Mouse (Mus musculus): ENCODE measurements around the gene Xxylt1. TPM values are rescaled to one million over a fixed set of nuclear protein-coding genes. Genes with fewer than 3 reads are reported as not detected.

Xxylt1 gene
- polyA plus RNA-seq, 1 experiment = 2.2 TPM

DNA sequence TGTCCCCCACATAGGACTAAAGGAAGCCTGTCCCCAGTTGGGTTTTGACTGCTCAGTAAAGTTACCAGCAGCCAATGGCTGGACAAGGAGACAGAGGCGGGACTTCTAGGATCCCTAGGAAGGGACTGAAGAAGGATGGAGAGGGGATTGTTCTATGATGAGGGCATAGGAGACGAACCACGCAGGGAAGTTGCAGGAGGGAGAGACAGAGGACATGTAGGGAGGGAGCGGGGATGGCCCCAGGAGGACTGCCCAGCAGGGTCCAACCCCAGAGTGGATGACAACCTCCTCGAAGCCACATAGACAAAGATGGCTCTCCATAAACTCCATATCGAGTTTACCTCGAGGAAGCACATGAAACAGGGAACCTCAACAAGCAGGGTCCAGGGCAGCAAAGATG is 157.3 kb downstream of the Xxylt1 start:
- peaks cover 20% of the 10 kb centered on the region for H3K9me3 ChIP-seq
- peaks cover 14% of the 10 kb centered on the region for H3K27me3 ChIP-seq (replicated peaks)
- H3K4me1 ChIP-seq = peaks cover 43% of the 10 kb centered on the region
- H3K4me3 ChIP-seq (replicated peaks) = no peak overlapping the region
- TF ChIP-seq FLI1 (IDR thresholded peaks at IDR 0.05; ENCODE audit: low read length) = no peak
- no peak for TF ChIP-seq GATA1 (IDR thresholded peaks at IDR 0.05; ENCODE audit: borderline replicate concordance, low read length)
- H3K36me3 ChIP-seq (replicated peaks; ENCODE audit: low read length) = no peaks in the 10 kb centered on the region

- H3K4me1 ChIP-seq = peaks cover 34% of the 10 kb centered on the region
- peaks cover 27% of the 10 kb centered on the region for H3K9me3 ChIP-seq
- TF ChIP-seq GATA1 (IDR thresholded peaks at IDR 0.05; ENCODE audit: borderline replicate concordance, low read length) = no peak
- TF ChIP-seq FLI1 (IDR thresholded peaks at IDR 0.05; ENCODE audit: low read length) = no peak
- H3K27me3 ChIP-seq (replicated peaks) = peaks cover 10% of the 10 kb centered on the region
- H3K4me3 ChIP-seq (replicated peaks) = peak overlapping the region; percentile 64
- no peaks in the 10 kb centered on the region for H3K36me3 ChIP-seq (replicated peaks; ENCODE audit: low read length)
Observed at GRCm38 (mm10) chr16:30922548-30922947, 158.7 kb downstream of the Xxylt1 start.

DNA sequence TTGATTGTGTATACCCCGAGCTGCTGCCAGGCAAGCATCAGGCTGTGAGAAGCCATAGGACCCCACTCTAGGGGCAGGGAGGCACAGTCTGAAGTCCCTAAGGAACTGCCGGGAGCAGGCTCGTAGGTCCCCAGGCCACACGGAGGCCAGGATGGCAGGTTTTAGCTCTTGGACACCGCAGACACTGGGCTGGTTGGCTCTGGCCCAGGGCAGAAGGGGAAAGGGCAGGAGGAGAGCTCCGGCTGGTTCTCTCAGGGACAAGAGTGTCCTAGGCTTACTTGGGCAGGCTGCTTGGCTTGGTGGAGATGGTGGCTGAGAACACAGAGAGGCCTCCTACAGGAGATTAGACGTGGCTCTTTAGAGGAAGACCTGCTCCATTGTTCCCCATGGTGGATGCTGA is 162.4 kb downstream of the Xxylt1 start:
- no peaks in the 10 kb centered on the region for H3K36me3 ChIP-seq (replicated peaks; ENCODE audit: low read length)
- TF ChIP-seq FLI1 (IDR thresholded peaks at IDR 0.05; ENCODE audit: low read length) (no peak), GATA1 (IDR thresholded peaks at IDR 0.05; ENCODE audit: borderline replicate concordance, low read length) (no peak)
- H3K9me3 ChIP-seq = peaks cover 54% of the 10 kb centered on the region
- H3K4me3 ChIP-seq (replicated peaks) = no peak overlapping the region
- peaks cover 5% of the 10 kb centered on the region for H3K27me3 ChIP-seq (replicated peaks)
- H3K4me1 ChIP-seq = peaks cover 14% of the 10 kb centered on the region

GRCm38 (mm10) chr16:30916931-30917330 is 164.3 kb downstream of the Xxylt1 start:
- H3K9me3 ChIP-seq = peaks cover 62% of the 10 kb centered on the region
- H3K4me3 ChIP-seq (replicated peaks) = no peak overlapping the region
- H3K27me3 ChIP-seq (replicated peaks) = peaks cover 5% of the 10 kb centered on the region
- peaks cover 4% of the 10 kb centered on the region; the same call in 1 of the 2 replicates for H3K4me1 ChIP-seq
- H3K36me3 ChIP-seq (replicated peaks; ENCODE audit: low read length) = no peaks in the 10 kb centered on the region
- TF ChIP-seq FLI1 (IDR thresholded peaks at IDR 0.05; ENCODE audit: low read length) = no peak
- no peak for TF ChIP-seq GATA1 (IDR thresholded peaks at IDR 0.05; ENCODE audit: borderline replicate concordance, low read length)

DNA sequence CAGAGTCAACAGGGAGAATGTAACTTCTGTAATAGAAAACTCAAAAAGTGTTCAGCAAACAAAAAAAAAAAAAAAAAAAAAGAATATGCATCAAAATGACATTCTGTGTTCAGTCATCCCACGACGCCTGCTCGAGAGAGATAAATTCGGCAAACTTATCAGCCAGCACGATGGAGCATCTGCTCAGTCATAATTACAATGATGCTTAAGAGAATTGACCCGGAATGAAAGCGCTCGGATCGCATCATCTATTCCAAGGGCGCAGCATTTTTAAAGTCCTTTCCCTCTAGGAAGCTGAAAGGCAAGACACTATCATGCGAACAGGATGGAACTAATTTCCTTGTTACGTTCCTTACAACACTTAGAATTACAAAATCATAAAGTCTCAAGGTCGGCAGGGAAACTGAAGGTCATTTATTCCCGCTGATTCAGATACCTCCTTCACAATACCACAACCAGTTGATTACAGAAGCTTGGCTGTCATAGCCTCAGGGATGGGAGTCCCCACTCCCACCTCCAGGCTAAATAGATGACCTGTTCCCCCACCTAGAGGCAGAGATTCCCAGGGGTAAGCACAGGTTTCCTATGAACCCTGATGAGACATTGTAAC is 165.5 kb downstream of the Xxylt1 start:
- H3K27me3 ChIP-seq (replicated peaks) = peaks cover 5% of the 10 kb centered on the region
- H3K36me3 ChIP-seq (replicated peaks; ENCODE audit: low read length) = no peaks in the 10 kb centered on the region
- peaks cover 66% of the 10 kb centered on the region for H3K9me3 ChIP-seq
- no peaks in the 10 kb centered on the region for H3K4me1 ChIP-seq
- H3K4me3 ChIP-seq (replicated peaks) = no peak overlapping the region
- TF ChIP-seq FLI1 (IDR thresholded peaks at IDR 0.05; ENCODE audit: low read length) = no peak
- TF ChIP-seq GATA1 (IDR thresholded peaks at IDR 0.05; ENCODE audit: borderline replicate concordance, low read length) = no peak

Other genes starting within 250 kb of the Xxylt1 start
- gene Acap2, start 119.8 kb upstream of the Xxylt1 start, polyA plus RNA-seq (2012; ENCODE audit: insufficient read depth, low replicate concordance) = 1.0 and 2.2 TPM in 2 replicates
- 50.5 and 165 TPM in 2 replicates for gene Ppp1r2, start 193.8 kb upstream of the Xxylt1 start, polyA plus RNA-seq (2012; ENCODE audit: insufficient read depth, low replicate concordance)
- not detected in 2 replicates for gene Apod, start 233.4 kb upstream of the Xxylt1 start, polyA plus RNA-seq (2012; ENCODE audit: insufficient read depth, low replicate concordance)

Measured in megakaryocyte, embryonic 14.5 days (primary cell).